Mouse (Mus musculus): ENCODE measurements around the gene Rere. TPM values are rescaled to one million over a fixed set of nuclear protein-coding genes. Genes with fewer than 3 reads are reported as not detected.

Gene Rere
- total and polyA plus RNA-seq, 3 experiments: 4.1 to 31.8 TPM; not detected in 1

GRCm38 (mm10) chr4:150472751-150473436 lies 191.4 kb downstream of the Rere start (continued):
- TF ChIP-seq MYB (IDR thresholded peaks at IDR 0.05; ENCODE audit: low read depth, low read length) (no peak), GATA1 (IDR thresholded peaks at IDR 0.05; ENCODE audit: low read depth, low read length) (peak; percentile 76), JUND (IDR thresholded peaks at IDR 0.05; ENCODE audit: low read depth, low read length) (no peak), EP300 (IDR thresholded peaks at IDR 0.05; ENCODE audit: low read depth in 1 of 2, low read length in 2 of 2) (peak; percentile 89 to 95), MYC (IDR thresholded peaks at IDR 0.05; ENCODE audit: low read depth, low read length) (peak; percentile 90)

- Histone ChIP-seq H3K36me3 (ENCODE audit: control insufficient read depth in 1 of 2, insufficient read depth in 2 of 2, low read length in 2 of 2) (peaks cover 0 to 40% of the 10 kb centered on the region in 2 experiments; a peak in 3 of 4 replicates), H3K4me3 (ENCODE audit: control insufficient read depth in 1 of 2, insufficient read depth in 1 of 2, low read depth in 2 of 2, low read length in 2 of 2) (no peak overlapping the region), H3K27ac (ENCODE audit: control insufficient read depth, low read depth, low read length) (peak overlapping the region; percentile 80), H3K27me3 (ENCODE audit: control insufficient read depth in 1 of 2, insufficient read depth in 2 of 2, low read length in 2 of 2) (no peaks in the 10 kb centered on the region), H3K4me1 (ENCODE audit: control insufficient read depth in 1 of 2, insufficient read depth in 2 of 2, low read length in 2 of 2) (peaks cover 18 to 38% of the 10 kb centered on the region in 2 experiments), H3K79me2 (ENCODE audit: control insufficient read depth, insufficient read depth, low read length, poor library complexity) (0 out of 2 replicates have a peak, but pooled peaks cover 1% of the 10 kb centered on the region), H3K9me3 (replicated peaks; ENCODE audit: insufficient read depth, low read length) (no peaks in the 10 kb centered on the region), H3K9ac (ENCODE audit: control insufficient read depth, low read depth, low read length, poor library complexity, severe bottlenecking) (no peak overlapping the region; the same call in 1 of the 2 replicates)
- no peak for DNase-seq (ENCODE audit: low read depth, low spot score)
- TF ChIP-seq RCOR1 (IDR thresholded peaks at IDR 0.05; ENCODE audit: low read depth, low read length) (no peak), EP300 (IDR thresholded peaks at IDR 0.05; ENCODE audit: low read depth in 1 of 2, low read length in 2 of 2) (no peak), MXI1 (IDR thresholded peaks at IDR 0.05; ENCODE audit: low read depth, low read length) (no peak), RAD21 (IDR thresholded peaks at IDR 0.05; ENCODE audit: low read depth, low read length) (no peak), USF1 (IDR thresholded peaks at IDR 0.05; ENCODE audit: low read depth, low read length) (0 out of 2 replicates have a peak, but pooled peaks have one; percentile 60), TCF12 (IDR thresholded peaks at IDR 0.05; ENCODE audit: low read depth, low read length) (no peak), ZNF384 (IDR thresholded peaks at IDR 0.05; ENCODE audit: low read depth, low read length) (no peak)
Observed at GRCm38 (mm10) chr4:150473437-150474070, 192.1 kb downstream of the Rere start.

GRCm38 (mm10) chr4:150474086-150474485 lies 192.6 kb downstream of the Rere start:
- Histone ChIP-seq H3K4me3 (ENCODE audit: control insufficient read depth in 1 of 2, insufficient read depth in 1 of 2, low read depth in 2 of 2, low read length in 2 of 2) (no peak overlapping the region), H3K79me2 (ENCODE audit: control insufficient read depth, insufficient read depth, low read length, poor library complexity) (0 out of 2 replicates have a peak, but pooled peaks cover 1% of the 10 kb centered on the region), H3K9me3 (replicated peaks; ENCODE audit: insufficient read depth, low read length) (no peaks in the 10 kb centered on the region), H3K27ac (ENCODE audit: control insufficient read depth, low read depth, low read length) (no peak overlapping the region), H3K36me3 (ENCODE audit: control insufficient read depth in 1 of 2, insufficient read depth in 2 of 2, low read length in 2 of 2) (peaks cover 0 to 45% of the 10 kb centered on the region in 2 experiments; a peak in 3 of 4 replicates), H3K4me1 (ENCODE audit: control insufficient read depth in 1 of 2, insufficient read depth in 2 of 2, low read length in 2 of 2) (peaks cover 23 to 42% of the 10 kb centered on the region in 2 experiments), H3K27me3 (ENCODE audit: control insufficient read depth in 1 of 2, insufficient read depth in 2 of 2, low read length in 2 of 2) (no peaks in the 10 kb centered on the region), H3K9ac (ENCODE audit: control insufficient read depth, low read depth, low read length, poor library complexity, severe bottlenecking) (no peak overlapping the region)
- no peak for DNase-seq (ENCODE audit: low read depth, low spot score)
- TF ChIP-seq TBP (IDR thresholded peaks at IDR 0.05; ENCODE audit: low read depth, low read length) (no peak), ZNF384 (IDR thresholded peaks at IDR 0.05; ENCODE audit: low read depth, low read length) (no peak), USF2 (IDR thresholded peaks at IDR 0.05; ENCODE audit: borderline replicate concordance in 1 of 2, insufficient read depth in 1 of 2, low read depth in 1 of 2, low read length in 2 of 2) (no peak), MEF2A (IDR thresholded peaks at IDR 0.05; ENCODE audit: extremely low read depth, insufficient replicate concordance, low read depth, low read length, poor library complexity, severe bottlenecking) (no peak), GATA1 (IDR thresholded peaks at IDR 0.05; ENCODE audit: low read depth, low read length) (no peak), CHD1 (IDR thresholded peaks at IDR 0.05; ENCODE audit: low read depth, low read length) (no peak), MAZ (IDR thresholded peaks at IDR 0.05; ENCODE audit: low read depth, low read length) (no peak), RCOR1 (IDR thresholded peaks at IDR 0.05; ENCODE audit: low read depth, low read length) (no peak), ETS1 (IDR thresholded peaks at IDR 0.05; ENCODE audit: low read depth, low read length) (no peak), ZC3H11A (IDR thresholded peaks at IDR 0.05; ENCODE audit: low read depth, low read length) (no peak), ELF1 (IDR thresholded peaks at IDR 0.05; ENCODE audit: low read depth, low read length) (no peak), UBTF (IDR thresholded peaks at IDR 0.05; ENCODE audit: borderline replicate concordance, insufficient read depth, low read depth, low read length) (no peak), MXI1 (IDR thresholded peaks at IDR 0.05; ENCODE audit: low read depth, low read length) (no peak)

All from MEL (cell line).